Mouse (Mus musculus) activated CD4-positive, CD25-positive, alpha-beta regulatory T cell, adult 4 months (primary cell): ENCODE measurements at regions not wholly inside any gene's neighbourhood (a gene's known extent, or its start where the extent isn't known, plus 50 kb on each side); places are given as distances from the start of the nearest gene placed in this dataset.

Experiments
- ATAC-seq: one replicate; pipeline ENCODE4 v1.8.0; 2017

- ATAC-seq = no peak
Observed at GRCm38 (mm10) chr17:83960158-83960557, 112.4 kb upstream of the Haao start.

GRCm38 (mm10) chr17:83959159-83959848 is 111.5 kb upstream of the Haao start:
- no peak for ATAC-seq

GRCm38 (mm10) chr17:83958706-83959105 is 110.9 kb upstream of the Haao start:
- no peak for ATAC-seq

GRCm38 (mm10) chr17:83957661-83958540 is 110.1 kb upstream of the Haao start:
- no peak for ATAC-seq

GRCm38 (mm10) chr17:83956821-83957565 is 109.2 kb upstream of the Haao start:
- ATAC-seq = no peak

- no peak for ATAC-seq
Observed at GRCm38 (mm10) chr17:83955978-83956377, 108.2 kb upstream of the Haao start.

- no peak for ATAC-seq
Observed at GRCm38 (mm10) chr17:83955058-83955697, 107.4 kb upstream of the Haao start.

- ATAC-seq = no peak
Observed at GRCm38 (mm10) chr17:83954291-83955057, 106.7 kb upstream of the Haao start.

GRCm38 (mm10) chr17:83953656-83954055 is 105.9 kb upstream of the Haao start:
- no peak for ATAC-seq

- ATAC-seq = no peak
Observed at GRCm38 (mm10) chr17:83946718-83947117, 99.0 kb upstream of the Haao start.

- ATAC-seq = no peak
Observed at GRCm38 (mm10) chr17:83939344-83939743, 91.6 kb upstream of the Haao start.

GRCm38 (mm10) chr17:83938671-83939244 is 91.0 kb upstream of the Haao start:
- no peak for ATAC-seq

GRCm38 (mm10) chr17:83937576-83937975 is 89.8 kb upstream of the Haao start:
- no peak for ATAC-seq

- no peak for ATAC-seq
Observed at GRCm38 (mm10) chr17:83936677-83937076, 88.9 kb upstream of the Haao start.

GRCm38 (mm10) chr17:83935969-83936368 is 88.2 kb upstream of the Haao start:
- ATAC-seq = peak; percentile 59

GRCm38 (mm10) chr17:83935232-83935631 is 87.5 kb upstream of the Haao start:
- peak; percentile 61 for ATAC-seq

- no peak for ATAC-seq
Observed at GRCm38 (mm10) chr17:83933743-83934142, 86.0 kb upstream of the Haao start.

- no peak for ATAC-seq
Observed at GRCm38 (mm10) chr17:83930401-83930800, 82.6 kb upstream of the Haao start.

GRCm38 (mm10) chr17:83927749-83928387 is 80.1 kb upstream of the Haao start:
- no peak for ATAC-seq

- ATAC-seq = no peak
Observed at GRCm38 (mm10) chr17:83924259-83924922, 76.6 kb upstream of the Haao start.
